Mouse (Mus musculus): Measurements from ENCODE around the gene Hist1h1d.
A peak's percentile ranks its signal among the peaks of the same experiment; 100 is the strongest.
"Not testable (repeated sequence)": the region's sequence is repeated elsewhere in the genome, so short reads cannot be mapped to it uniquely, and the experiment has no call there.

Hist1h1d gene

DNA sequence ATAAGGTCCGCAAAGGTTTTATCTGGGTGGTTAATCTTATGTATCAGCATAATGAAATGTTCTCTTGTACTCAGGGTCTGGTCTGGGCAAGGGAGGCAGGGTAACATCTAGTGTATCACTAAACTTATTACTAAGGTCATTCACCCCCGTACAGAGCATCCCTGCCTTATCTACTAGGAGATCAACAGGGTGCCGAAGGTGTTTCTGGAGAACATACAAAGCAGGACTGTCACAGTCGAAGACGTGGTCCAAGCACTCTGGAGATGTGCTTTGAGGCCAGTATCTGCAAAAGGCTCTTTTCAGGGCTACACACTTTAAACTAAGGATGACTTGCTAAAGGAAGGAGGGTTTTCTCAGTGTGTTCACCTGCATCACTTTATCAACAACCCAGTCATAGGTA is 6.4 kb upstream of the Hist1h1d start:
- no peak for DNase-seq (ENCODE audit: low spot score in 2 of 2)

DNA sequence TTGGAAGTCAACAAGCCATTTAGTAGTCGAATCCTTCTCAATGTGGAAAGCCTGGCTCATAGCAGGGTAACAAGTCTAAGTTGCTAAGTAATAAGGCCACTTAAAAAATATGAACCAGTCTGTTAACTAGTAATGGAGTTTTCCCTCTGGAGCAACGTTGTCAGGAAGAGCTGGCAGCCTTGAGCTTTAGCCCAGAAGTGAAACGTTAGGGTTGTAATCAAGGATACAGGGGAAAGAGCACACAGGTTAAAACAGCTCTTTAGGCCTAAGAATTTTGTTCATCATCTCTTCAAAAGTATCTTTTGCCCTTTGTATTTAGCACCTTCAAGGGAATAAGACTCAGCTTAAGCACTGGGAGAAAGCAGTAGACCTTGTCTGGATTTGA is 2.3 kb upstream of the Hist1h1d start:
- DNase-seq (ENCODE audit: low spot score in 2 of 2), result no peak

DNA sequence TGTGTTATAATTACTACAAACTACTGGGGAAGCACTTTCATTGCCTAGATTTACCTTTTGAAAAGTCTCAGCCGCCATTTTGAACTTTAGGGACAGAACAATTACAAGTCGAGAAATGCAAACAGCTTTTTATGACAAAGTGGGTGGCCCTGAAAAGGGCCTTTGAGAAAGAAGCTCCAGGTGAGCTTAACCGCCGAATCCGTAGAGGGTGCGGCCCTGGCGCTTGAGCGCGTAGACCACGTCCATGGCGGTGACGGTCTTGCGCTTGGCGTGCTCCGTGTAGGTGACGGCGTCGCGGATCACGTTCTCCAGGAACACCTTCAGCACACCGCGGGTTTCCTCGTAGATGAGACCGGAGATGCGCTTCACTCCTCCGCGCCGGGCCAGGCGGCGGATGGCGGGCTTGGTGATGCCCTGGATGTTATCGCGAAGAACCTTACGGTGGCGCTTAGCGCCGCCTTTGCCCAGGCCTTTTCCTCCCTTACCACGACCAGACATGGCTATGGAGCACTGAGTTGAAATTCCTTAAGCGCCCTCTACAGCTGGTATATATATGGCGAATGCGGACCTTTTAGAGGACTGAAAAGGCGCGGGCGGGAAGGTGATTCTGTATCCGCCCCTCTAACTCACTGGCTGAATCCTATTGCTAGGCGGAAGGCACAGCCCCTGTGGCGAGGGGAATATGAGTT is 1.8 kb upstream of the Hist1h1d start, which contains the start of gene Hist1h4f:
Gene Hist1h4f (minus strand): TSS at position 503 of the 689 bp plus-strand sequence.
- peak; percentile 81 to 85 for DNase-seq (ENCODE audit: low spot score in 2 of 2)

DNA sequence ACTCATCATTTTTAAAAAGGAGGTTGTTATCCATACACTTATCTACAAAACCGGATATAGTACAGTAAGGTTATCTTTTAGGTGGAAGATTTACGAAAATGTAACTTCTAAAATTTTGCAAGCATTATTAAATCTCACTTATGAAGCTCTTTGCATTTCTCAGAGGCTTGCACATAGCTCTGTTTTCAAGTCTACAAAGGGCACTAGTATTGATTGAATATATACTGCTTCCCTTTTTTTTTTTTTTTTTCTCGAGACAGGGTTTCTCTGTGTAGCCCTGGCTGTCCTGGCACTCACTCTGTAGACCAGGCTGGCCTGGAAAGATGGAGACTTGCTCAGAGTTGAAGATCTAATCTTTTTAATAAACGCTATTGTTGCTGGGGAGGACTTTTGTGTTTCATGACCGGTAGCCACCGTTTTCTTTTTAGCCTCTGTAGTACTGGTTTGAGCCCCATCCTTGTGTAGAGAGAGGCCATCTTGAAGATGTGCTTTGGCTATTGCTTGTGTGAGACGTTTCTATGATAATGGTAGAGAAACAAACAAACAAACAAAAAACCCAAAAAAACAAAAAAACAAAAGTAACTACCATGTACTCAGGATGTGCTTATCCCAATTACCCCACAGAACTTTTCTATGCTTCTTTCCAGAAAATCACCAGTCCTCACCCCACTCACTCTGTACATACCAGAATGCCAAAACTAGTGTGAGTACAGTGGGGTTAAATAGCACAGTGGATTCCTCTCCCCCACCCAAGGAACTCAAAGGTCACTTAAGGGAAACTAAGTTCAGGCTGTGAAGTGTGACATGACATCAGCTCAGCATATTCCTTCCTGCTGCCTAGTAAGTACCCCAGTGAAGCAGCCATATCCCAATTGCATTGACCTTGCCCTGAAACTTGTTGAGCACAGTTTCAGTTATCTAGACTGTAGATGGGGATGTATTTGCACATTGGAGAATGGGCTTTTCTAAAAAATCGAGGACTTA is 839 bp upstream of the Hist1h1d start:
- DNase-seq (ENCODE audit: low spot score in 2 of 2), result no peak

DNA sequence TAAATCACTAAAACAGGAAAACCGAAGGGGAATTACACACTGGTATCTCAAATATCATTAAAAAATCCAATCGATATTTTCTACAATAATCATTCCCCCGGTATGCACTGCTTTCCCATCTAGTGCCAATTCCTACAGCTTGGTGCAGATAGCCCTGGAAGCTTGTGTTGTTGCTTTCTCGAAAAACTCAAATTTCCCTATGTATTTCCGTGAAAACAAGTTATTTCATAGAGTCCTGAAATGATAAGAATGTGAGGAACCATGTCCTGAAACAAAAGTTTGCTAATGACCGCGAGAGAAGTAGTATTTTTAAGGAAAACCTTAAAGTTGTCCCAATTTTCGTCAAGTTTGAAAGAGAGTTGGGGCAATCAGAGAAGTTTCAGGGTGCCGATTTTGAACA is 1.3 kb downstream of the Hist1h1d start:
- DNase-seq (ENCODE audit: low spot score in 2 of 2), result no peak

DNA sequence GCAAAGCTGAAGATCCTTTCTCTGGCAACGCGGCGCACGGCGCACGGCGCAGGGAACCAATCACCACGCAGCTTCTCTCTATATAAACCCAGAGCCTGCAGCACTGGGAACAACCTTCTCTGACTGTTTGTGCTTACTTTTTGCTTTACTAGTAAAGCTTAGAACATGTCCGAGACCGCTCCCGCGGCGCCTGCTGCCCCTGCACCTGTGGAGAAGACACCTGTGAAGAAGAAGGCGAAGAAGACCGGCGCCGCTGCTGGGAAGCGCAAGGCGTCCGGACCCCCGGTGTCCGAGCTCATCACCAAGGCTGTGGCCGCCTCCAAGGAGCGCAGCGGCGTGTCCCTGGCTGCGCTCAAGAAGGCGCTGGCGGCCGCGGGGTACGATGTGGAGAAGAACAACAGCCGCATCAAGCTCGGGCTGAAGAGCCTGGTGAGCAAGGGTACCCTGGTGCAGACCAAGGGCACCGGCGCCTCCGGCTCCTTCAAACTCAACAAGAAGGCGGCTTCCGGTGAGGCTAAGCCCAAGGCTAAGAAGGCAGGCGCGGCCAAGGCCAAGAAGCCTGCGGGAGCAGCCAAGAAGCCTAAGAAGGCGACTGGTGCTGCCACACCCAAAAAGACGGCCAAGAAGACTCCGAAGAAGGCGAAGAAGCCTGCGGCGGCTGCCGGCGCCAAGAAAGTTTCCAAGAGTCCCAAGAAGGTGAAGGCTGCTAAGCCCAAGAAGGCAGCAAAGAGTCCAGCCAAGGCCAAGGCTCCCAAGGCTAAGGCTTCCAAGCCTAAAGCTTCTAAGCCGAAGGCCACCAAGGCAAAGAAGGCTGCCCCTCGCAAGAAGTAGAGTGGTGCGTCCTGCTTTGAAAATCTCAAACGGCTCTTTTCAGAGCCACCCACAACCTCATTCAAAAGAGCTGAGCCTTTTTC is 2.1 kb downstream of the Hist1h1d start:
- DNase-seq (ENCODE audit: low spot score in 2 of 2), result peak; percentile 77

DNA sequence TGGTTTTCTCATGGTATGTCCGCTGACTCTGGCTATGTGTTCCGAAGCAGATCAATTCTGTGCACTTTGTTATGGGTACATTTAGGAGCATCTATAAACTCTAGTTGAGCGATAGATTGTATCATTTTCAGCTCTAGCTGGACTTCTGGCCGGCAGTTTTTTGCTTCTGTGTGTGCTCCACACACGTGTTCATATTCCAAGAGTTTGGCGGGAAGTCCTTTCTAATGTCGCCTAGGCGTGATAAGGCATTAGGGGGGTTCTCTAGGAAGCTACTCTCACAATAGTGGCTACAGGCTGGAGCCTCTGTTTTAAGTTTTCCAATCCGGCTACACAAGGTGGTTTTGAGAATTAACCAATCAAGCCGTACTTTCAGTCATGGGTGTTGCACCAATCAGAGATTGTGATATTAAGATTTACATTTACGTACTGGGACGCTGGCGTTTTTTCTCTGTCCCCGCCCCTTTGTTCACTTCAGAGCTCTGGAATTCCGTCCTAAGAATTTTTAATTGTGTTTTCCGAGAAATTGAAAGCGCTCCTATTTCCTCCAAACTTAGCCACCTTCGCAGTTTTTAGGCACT is 2.9 kb downstream of the Hist1h1d start:
- peak; percentile 84 to 88 for DNase-seq (ENCODE audit: low spot score in 2 of 2)

DNA sequence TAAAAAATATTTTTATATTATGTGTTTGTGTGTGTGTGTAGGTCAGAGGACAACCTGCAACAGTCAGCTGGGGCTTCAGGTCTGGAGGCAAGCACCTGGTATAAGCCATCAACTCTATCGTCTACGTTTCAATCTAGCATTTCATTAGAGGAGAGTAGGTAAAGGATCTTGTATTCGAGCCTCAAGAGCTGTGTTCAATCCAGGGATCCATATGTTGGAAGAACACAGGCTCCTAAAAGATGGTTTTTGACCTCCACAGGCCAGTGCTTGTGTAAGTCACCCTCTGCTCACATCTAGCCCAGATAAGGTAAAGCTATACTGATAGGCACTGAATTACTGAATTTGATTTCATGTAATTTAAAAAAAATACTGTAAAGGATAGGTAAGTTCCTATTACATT is 3.8 kb downstream of the Hist1h1d start:
- no peak for DNase-seq (ENCODE audit: low spot score in 2 of 2)

DNA sequence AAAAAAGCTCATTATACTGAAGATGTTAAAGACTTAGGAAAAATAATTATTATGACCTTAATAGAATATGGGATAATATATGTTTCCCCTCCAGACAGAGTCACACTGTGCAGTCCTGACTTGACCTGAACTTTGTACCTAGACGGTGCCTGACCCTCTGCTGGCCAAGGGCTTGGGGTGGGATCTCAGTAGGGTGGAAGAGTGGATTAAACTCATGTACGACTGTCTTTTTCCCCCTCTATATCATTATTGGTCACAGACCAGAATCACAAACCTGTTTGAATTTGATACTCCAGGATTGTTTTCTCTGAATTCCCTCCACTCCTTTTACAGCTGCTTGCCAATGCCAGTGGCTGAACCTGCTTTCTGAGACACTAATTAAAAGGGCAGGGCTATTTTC is 7.6 kb downstream of the Hist1h1d start:
- DNase-seq (ENCODE audit: low spot score in 2 of 2), result not testable (repeated sequence)

DNA sequence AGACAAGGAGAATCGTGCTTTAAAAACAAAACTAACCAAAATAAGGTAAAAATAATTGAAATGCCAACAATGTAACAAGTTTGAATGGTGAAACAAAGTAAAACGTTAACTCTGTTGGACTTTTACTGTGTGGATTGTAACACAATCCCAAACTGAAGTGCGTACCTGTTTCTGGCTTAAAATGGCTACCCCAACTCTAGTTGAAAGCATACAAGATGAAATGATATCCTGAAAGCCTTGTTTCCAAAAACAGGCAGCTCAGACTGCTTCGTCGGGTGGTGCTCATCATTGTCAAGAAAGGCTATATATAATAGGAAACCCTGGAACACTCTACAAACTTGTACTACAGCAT is 8.4 kb downstream of the Hist1h1d start:
- not testable (repeated sequence) for DNase-seq (ENCODE audit: low spot score in 2 of 2)

DNA sequence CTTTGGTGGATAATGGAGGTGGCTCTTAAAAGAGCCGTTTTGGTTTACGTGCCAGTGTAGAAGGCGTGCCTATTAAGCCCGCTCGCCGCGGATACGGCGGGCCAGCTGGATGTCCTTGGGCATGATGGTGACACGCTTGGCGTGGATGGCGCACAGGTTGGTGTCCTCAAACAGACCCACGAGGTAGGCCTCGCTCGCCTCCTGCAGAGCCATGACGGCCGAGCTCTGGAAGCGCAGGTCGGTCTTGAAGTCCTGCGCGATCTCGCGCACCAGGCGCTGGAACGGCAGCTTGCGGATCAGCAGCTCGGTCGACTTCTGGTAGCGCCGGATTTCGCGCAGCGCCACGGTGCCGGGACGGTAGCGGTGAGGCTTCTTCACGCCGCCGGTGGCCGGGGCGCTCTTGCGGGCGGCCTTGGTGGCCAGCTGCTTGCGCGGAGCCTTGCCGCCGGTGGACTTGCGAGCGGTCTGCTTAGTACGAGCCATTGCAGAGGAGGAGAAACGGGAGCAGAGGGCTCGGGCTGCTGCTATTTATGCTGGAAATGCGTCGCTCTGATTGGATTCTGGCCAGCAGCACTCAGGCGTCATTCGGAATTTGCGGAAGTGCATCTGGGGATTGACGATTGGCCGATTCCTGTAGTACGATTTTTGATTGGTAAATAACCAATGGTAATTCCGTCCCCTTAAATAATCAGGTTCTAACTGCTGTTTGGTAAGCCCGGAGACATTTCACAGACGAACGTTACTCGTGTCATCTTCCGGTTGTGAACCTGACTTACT is 9.0 kb downstream of the Hist1h1d start, which contains the start of gene Hist1h3e:
Gene Hist1h3e (minus strand): TSS at position 487 of the 777 bp plus-strand sequence.
- peak; percentile 94 to 96 for DNase-seq (ENCODE audit: low spot score in 2 of 2)

DNA sequence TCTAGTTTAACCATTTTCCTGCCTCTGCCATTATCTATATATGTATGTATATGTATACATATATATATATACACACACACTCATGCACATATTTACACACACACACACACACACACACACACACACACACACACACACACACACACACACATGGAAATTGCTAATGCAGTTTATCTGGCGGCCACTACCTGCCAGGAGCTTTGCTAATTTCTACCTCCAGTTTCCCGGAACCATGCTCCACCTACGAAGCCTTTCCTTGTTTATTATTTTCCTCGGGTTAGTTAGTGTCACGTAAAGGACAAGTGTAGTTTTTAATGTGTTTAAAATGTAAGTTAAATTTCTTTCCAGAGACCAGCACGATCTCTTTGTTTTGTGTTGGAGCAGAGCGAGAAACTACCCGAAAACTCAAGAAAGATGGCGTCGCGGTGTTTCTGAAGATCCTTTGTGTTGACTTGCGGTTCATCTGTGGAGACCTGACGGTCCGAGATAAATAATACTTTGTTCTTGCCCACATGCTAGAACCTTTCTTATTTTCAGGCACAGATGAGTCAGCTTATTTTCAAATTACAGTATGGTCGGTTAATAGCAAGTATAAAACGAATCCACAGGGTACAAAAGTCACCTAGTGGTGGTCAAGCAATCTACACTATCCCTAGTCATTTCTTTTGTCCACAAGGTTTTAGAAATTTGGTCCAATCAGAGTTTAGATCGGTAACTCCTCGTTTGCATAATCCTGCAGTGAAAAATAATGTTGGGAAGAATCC is 9.8 kb downstream of the Hist1h1d start:
- DNase-seq (ENCODE audit: low spot score in 2 of 2), result peak; percentile 55 to 70

DNA sequence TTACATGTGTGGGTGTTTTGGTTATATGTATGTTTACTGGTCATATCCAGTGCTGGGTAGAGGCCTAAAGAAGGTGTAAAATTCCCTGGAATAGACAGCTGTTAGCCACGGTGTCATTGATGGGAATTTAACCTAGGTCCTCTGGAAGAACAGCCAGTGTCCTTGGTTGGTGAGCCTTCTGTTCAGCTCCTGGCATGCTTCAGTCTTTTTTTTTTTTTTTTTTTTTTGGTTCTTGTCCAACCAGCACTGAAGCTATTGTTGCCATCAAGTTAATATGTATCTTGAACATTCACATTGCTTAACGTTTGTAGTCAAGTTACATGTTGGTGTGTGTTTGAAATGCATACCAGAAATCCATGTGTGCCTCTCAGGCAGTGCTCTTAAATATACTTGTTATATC is 11.4 kb downstream of the Hist1h1d start:
- DNase-seq (ENCODE audit: low spot score in 2 of 2), result no peak

DNA sequence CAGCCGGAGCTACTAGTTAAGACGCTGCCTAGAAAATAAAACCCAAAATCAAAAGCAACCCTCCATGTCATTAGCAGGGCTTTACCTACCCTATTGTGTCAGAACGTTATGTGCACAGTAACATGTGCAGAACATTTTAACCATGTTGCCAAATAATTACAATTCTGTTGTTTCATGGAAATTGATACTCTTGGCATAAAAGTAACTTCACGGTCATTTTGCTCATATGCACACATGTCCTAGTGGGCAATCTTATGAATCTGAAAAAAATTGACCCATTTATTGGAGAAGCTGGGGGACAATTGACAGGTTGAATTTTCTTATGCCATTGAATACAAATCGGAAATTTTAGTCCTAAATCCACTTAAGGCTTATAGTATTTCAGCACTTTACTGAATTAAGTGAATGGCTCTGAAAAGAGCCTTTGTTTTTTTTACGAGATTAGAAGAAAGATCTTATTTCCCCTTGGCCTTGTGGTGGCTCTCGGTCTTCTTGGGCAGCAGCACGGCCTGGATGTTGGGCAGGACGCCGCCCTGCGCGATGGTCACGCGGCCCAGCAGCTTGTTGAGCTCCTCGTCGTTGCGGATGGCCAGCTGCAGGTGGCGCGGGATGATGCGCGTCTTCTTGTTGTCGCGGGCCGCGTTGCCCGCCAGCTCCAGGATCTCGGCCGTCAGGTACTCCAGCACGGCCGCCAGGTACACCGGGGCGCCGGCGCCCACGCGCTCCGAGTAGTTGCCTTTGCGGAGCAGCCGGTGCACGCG is 17.4 kb downstream of the Hist1h1d start:
- not testable (repeated sequence) for DNase-seq (ENCODE audit: low spot score in 2 of 2)

DNA sequence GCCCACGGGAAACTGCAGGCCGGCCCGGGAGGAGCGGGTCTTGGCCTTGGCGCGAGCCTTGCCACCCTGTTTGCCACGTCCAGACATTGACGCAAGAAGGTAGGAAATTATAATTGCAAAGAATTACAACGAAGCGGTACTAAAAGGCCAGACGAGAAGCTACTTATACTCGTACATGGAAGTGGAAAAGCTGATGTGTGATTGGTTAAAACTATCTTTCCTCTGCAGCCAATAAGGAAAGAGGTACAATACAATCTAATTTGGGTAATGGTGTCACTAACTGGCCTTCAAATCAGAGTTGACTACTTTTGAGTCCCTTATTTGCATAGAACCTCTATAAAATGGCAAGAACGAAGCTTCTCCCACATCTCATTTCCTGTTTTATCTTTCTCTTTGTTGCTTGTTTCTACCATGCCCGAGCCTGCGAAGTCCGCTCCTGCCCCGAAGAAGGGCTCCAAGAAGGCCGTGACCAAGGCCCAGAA is 18.0 kb downstream of the Hist1h1d start, which contains the start of the genes Hist1h2ae and Hist1h2bg:
Gene Hist1h2ae (minus strand): TSS at position 199 of the 482 bp plus-strand sequence.
Gene Hist1h2bg (plus strand): TSS at position 375 of the 482 bp plus-strand sequence.
- DNase-seq (ENCODE audit: low spot score in 2 of 2), result peak; percentile 85 to 94

DNA sequence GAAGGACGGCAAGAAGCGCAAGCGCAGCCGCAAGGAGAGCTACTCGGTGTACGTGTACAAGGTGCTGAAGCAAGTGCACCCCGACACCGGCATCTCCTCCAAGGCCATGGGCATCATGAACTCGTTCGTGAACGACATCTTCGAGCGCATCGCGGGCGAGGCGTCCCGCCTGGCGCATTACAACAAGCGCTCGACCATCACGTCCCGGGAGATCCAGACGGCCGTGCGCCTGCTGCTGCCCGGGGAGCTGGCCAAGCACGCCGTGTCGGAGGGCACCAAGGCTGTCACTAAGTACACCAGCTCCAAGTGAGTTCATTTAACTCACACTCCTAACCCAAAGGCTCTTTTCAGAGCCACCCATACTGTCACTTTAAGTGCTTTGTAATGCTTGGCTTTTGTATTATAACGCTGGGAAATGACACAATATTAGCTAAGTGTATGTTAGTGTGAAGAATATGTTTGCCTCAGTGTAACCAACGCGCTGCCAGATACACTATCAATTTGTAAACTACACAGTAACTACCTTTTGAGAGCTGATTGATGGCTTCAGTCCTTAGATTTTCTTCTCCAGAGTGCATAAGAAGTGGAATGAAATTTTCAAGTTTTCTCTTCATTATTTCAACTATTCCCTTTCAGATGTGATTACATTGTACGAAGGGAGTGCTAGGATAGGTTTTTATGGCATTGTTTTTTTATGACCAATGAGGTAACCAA is 18.6 kb downstream of the Hist1h1d start:
- DNase-seq (ENCODE audit: low spot score in 2 of 2), result not testable (repeated sequence)

DNA sequence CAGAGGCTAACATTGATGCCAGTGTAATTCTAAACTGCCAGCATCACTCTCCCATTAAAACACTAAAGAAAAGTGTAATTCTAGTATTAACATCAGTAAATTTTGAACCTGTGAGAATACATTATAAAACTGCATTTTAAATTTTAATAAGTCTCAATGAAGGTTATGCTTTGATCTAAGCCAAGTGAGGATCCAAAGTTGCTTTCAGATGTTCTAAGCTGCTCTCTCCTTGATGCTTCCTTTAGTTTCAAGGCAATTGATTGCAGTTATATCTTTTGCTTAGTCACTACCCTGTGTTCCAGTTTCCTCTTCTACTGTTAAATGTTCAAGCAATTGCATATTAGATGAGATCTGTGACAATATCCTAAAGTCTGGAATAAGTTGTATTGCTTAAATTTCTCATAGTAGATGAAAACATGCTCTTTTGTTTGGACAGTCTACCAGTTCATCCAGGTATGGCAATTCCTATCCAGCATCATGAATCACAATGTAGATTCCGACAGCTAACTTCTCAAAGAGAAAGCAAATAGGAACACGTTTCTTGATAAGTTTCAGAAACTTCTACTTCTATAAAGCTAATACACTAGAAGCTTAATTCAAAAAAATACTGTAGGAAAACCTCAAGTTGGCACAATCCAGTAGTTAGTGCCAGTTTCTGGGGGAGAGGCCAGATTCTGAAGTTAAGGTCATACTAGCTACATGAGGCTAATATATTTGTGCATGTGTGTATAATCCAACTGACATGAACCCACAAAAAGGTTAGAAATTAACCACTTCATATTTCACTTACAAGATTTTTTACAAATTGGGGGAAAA is 19.4 kb downstream of the Hist1h1d start:
- no peak for DNase-seq (ENCODE audit: low spot score in 2 of 2)
